Mouse (Mus musculus): ENCODE results near the gene Atg3. TPM values are rescaled to one million over a fixed set of nuclear protein-coding genes. Genes with fewer than 3 reads are reported as not detected.

Gene Atg3
- total RNA-seq (2021), result 10 to 100 TPM; 19.1 to 22.7 TPM
- polyA plus RNA-seq (2012; rRNA removed), result 7.6 and 11.1 TPM in 2 replicates
- long read RNA-seq, transcript Atg3-201 (12 exons, 2,057 nt), result major isoform, 46 of 52 reads
- long read RNA-seq, partial matches to known transcripts, result 5 of 52 reads
- long read RNA-seq, other reads (novel, unspliced or antisense), result 1 of 52 reads

DNA sequence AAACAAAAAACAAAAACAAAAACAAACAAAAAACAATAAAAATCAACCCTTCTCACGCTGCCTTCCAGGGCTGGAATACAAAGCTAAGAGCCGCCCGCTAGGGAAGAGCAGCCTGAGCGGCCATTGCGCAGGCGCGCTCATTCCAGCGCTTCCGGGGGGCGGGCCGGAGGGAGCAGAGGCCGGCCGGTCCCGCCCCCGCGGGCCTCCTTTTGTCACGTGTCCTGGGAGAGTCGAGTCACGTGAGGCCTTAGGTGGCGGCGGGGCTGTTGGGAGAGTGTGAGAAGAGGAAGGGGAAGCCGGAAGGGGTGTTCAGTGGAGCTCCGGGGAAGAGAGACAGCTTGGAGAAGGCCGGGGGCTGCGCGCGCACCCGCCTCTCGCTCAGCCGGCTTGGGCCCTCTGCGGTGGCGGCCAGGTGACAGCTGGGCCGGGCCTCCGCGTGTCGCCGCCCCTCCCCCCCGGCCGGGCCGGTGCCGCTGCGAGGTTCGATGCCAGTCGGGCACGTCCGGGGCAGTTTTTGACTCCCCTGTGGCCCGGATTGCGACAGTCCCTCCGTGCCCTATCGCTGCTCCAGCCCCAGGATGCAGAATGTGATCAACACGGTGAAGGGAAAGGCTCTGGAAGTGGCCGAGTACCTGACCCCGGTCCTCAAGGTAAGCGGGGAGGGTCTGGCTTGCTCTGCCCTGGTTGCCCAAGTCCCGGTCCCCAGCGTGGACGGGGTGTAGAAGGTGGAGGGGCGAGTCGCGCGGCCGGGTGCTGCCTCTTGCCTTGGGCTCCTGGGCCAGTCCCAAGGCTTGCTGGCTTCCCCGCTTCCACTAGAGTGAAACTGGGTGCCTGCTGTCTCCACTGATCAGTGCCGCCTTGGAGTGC lies at the start of gene Atg3, which contains the start of gene Slc35a5:
Gene Atg3 (plus strand): TSS at position 264 of the 867 bp plus-strand sequence.
Gene Slc35a5 (minus strand): TSS at position 185 of the 867 bp plus-strand sequence.
- Histone ChIP-seq H3K4me1 (ENCODE audit: control insufficient read depth, insufficient read depth, low read length) (0 out of 2 replicates have a peak, but pooled peaks cover 3% of the 10 kb centered on the region), H3K27ac (peak within 1 kb of the TSS; percentile 86), H3K36me3 (ENCODE audit: control insufficient read depth, insufficient read depth, low read length) (peaks cover 7% of the 10 kb centered on the region), H3K27me3 (ENCODE audit: control insufficient read depth, insufficient read depth, low read length) (no peaks in the 10 kb centered on the region), H3K79me2 (replicated peaks; ENCODE audit: control insufficient read depth, insufficient read depth, low read length) (peaks cover 2% of the 10 kb centered on the region; the same call in 1 of the 2 replicates), H3K4me3 (peak within 1 kb of the TSS; percentile 78), H3K9ac (ENCODE audit: low read depth, low read length) (peak within 1 kb of the TSS; percentile 94)
- intact Hi-C loops (cut with DNase I), result loop anchor here (5.0 kb wide), 1 partner anchor 61 kb away; no protein-coding TSS in a partner anchor
- DNase-seq, result peak; percentile 95 to 97
- WGBS, result under 1% methylated on average over 64 of the region's 64 CpGs
- peak; percentile 46; the same call in 1 of the 2 replicates for TF ChIP-seq EP300 (IDR thresholded peaks at IDR 0.05; ENCODE audit: insufficient read depth, low read depth, low read length)
- TF ChIP-seq CTCF (IDR thresholded peaks at IDR 0.05), result no peak
- peak; percentile 80; the same call in 1 of the 2 replicates for TF ChIP-seq POLR2A (IDR thresholded peaks at IDR 0.05; ENCODE audit: insufficient read depth, low read depth, low read length)

DNA sequence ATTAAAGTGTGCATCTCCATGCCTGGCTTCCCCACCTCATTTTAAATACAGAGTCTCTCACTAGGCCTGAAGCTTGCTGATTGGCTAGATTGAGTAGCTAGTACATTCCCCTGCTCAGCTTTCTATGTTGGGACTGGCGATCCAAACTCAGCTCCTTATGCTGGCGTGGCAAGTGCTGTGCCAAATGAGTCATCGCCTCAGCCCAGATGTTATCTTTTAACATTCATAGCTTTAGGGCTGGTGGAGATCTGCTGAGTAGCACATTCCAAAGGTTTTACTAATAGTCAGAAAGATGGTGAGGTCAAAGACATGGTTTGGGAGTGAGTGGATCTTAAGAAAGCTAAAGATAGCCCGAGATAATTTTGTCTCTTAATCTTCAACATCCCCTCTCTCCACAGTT lies 48.1 kb upstream of the Atg3 start:
- peaks cover 3% of the 10 kb centered on the region for H3K4me1 ChIP-seq (ENCODE audit: control insufficient read depth, insufficient read depth, low read length)
- H3K27ac ChIP-seq, result no peak overlapping the region
- TF ChIP-seq EP300 (IDR thresholded peaks at IDR 0.05; ENCODE audit: insufficient read depth, low read depth, low read length), result no peak
- no peak for TF ChIP-seq CTCF (IDR thresholded peaks at IDR 0.05)
- no peak for TF ChIP-seq POLR2A (IDR thresholded peaks at IDR 0.05; ENCODE audit: insufficient read depth, low read depth, low read length)
- H3K27me3 ChIP-seq (ENCODE audit: control insufficient read depth, insufficient read depth, low read length), result no peaks in the 10 kb centered on the region
- H3K79me2 ChIP-seq (replicated peaks; ENCODE audit: control insufficient read depth, insufficient read depth, low read length), result no peaks in the 10 kb centered on the region
- intact Hi-C loops (cut with DNase I), result no loop called here
- H3K4me3 ChIP-seq, result no peak overlapping the region
- peaks cover 10% of the 10 kb centered on the region for H3K36me3 ChIP-seq (ENCODE audit: control insufficient read depth, insufficient read depth, low read length)
- DNase-seq, result peak; percentile 39 to 75
- WGBS, result 9% methylated on average over 4 of the region's 4 CpGs
- no peak overlapping the region for H3K9ac ChIP-seq (ENCODE audit: low read depth, low read length)

DNA sequence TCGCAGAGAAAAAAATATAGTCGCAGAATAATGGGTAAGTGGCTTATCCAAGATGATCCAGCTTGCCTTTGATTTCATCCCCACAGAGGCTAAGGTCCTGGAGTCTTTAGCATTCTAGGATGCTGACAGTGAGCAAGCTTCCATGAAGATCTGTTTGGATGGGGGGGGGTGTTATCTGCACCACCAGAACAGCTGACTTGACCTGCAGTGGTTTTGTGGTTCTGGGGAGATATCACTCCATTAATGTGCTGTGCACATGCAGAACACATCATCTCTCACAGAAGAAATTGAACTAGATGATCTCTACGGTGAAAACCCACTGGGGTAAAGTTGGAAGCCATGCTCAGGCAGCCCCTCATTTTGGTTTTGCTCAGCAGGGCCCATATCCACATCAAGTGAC lies 41.4 kb upstream of the Atg3 start:
- Histone ChIP-seq H3K9ac (ENCODE audit: low read depth, low read length) (no peak overlapping the region), H3K27me3 (ENCODE audit: control insufficient read depth, insufficient read depth, low read length) (no peaks in the 10 kb centered on the region), H3K4me1 (ENCODE audit: control insufficient read depth, insufficient read depth, low read length) (peaks cover 1% of the 10 kb centered on the region), H3K79me2 (replicated peaks; ENCODE audit: control insufficient read depth, insufficient read depth, low read length) (no peaks in the 10 kb centered on the region), H3K27ac (no peak overlapping the region), H3K4me3 (no peak overlapping the region), H3K36me3 (ENCODE audit: control insufficient read depth, insufficient read depth, low read length) (peaks cover 14% of the 10 kb centered on the region)
- no peak for DNase-seq
- intact Hi-C loops (cut with DNase I), result no loop called here
- WGBS, result 93% methylated on average over 3 of the region's 3 CpGs
- no peak for TF ChIP-seq EP300 (IDR thresholded peaks at IDR 0.05; ENCODE audit: insufficient read depth, low read depth, low read length)
- no peak for TF ChIP-seq POLR2A (IDR thresholded peaks at IDR 0.05; ENCODE audit: insufficient read depth, low read depth, low read length)
- TF ChIP-seq CTCF (IDR thresholded peaks at IDR 0.05), result no peak

DNA sequence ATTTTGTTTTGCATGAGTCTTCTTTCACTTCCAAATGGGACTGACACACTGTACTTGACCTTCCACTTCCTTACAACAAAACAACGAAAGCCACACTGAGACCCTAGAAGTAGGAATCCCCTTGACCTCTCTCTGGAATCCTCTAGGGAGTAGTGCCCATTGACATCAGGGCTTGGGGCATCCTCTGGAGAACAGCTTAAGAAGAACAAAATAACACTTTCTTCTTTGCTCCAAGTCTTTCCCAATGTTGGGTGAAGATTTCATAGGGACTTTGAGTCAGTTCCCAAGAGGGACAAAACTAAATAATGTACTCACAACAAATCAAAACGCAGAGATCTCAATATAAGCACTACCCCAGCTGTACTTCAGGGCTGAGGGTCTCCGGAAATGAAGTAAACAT lies 39.8 kb upstream of the Atg3 start:
- no peaks in the 10 kb centered on the region for H3K27me3 ChIP-seq (ENCODE audit: control insufficient read depth, insufficient read depth, low read length)
- intact Hi-C loops (cut with DNase I), result no loop called here
- peaks cover 3% of the 10 kb centered on the region for H3K4me1 ChIP-seq (ENCODE audit: control insufficient read depth, insufficient read depth, low read length)
- peaks cover 13% of the 10 kb centered on the region for H3K36me3 ChIP-seq (ENCODE audit: control insufficient read depth, insufficient read depth, low read length)
- no peak for DNase-seq
- no peak overlapping the region for H3K9ac ChIP-seq (ENCODE audit: low read depth, low read length)
- no peaks in the 10 kb centered on the region for H3K79me2 ChIP-seq (replicated peaks; ENCODE audit: control insufficient read depth, insufficient read depth, low read length)
- no peak overlapping the region for H3K4me3 ChIP-seq
- 74% methylated on average over 3 of the region's 3 CpGs for WGBS
- H3K27ac ChIP-seq, result no peak overlapping the region
- TF ChIP-seq CTCF (IDR thresholded peaks at IDR 0.05) (no peak), POLR2A (IDR thresholded peaks at IDR 0.05; ENCODE audit: insufficient read depth, low read depth, low read length) (no peak), EP300 (IDR thresholded peaks at IDR 0.05; ENCODE audit: insufficient read depth, low read depth, low read length) (no peak)

DNA sequence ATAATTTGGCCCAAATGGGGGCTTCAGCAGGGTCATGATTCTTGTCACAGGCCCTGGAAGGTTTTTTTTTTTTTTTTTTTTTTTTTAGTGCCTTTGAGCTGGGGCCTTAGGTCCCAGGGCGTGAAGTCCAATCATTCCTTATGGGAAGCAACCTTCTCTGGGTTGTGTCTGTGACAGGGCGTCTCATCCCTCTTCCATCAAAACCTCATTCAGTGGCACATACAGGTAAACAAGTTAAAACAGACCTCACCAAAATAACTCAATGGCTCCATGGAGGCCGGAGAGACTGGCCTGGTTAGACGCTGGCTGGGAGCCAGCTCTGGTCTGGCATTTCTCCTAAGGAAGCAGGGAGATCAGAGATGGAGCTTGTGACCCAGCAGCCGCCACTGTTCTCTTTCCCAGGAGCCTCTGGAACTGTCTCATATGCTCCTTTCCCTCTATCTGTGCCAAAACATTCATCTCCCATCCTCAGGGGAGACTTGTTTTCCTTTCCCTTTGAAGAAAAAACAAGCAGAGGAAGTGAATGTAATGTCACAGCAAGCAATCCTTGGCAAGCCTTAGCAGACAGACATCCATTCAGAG lies 37.6 kb upstream of the Atg3 start:
- peak overlapping the region; percentile 54 for H3K27ac ChIP-seq
- intact Hi-C loops (cut with DNase I), result loop anchor here (2.0 kb wide), 1 partner anchor 18 kb away; no protein-coding TSS in a partner anchor
- H3K9ac ChIP-seq (ENCODE audit: low read depth, low read length), result no peak overlapping the region
- DNase-seq, result peak; percentile 77 to 80
- H3K27me3 ChIP-seq (ENCODE audit: control insufficient read depth, insufficient read depth, low read length), result no peaks in the 10 kb centered on the region
- peaks cover 13% of the 10 kb centered on the region for H3K36me3 ChIP-seq (ENCODE audit: control insufficient read depth, insufficient read depth, low read length)
- 32% methylated on average over 5 of the region's 5 CpGs for WGBS
- H3K79me2 ChIP-seq (replicated peaks; ENCODE audit: control insufficient read depth, insufficient read depth, low read length), result no peaks in the 10 kb centered on the region
- TF ChIP-seq POLR2A (IDR thresholded peaks at IDR 0.05; ENCODE audit: insufficient read depth, low read depth, low read length) (no peak), EP300 (IDR thresholded peaks at IDR 0.05; ENCODE audit: insufficient read depth, low read depth, low read length) (no peak), CTCF (IDR thresholded peaks at IDR 0.05) (no peak)
- no peak overlapping the region for H3K4me3 ChIP-seq
- peaks cover 3% of the 10 kb centered on the region for H3K4me1 ChIP-seq (ENCODE audit: control insufficient read depth, insufficient read depth, low read length)

Measured in heart, adult 2 months (tissue).